Mouse (Mus musculus) embryo, embryonic 10.5 days (tissue): ENCODE results near the gene Irf2bpl.

Experiments used
- DNase-seq: peaks from one replicate; pipeline ENCODE4 v3.0.0-alpha.2; 2015; ENCODE audit warnings: low spot score

The Irf2bpl gene

DNA sequence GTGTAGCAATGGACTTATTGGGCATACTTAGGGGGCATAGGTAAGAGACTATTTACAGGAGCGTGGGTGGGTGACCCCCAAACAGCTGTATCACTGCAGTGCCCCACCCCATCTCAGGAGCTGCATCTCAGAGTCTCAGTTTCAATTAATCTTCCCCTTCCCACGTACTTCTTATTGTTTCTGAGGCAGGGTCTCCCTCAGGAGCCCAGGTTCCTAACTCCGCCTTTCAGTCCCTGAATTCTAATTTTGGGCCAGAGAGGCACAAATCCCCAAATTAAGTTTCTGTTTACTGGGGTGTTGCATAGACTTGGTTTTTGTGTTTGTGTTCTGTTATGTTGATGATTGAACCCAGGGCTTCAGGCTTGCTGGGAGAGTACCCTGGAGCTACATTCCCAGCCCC is 13.8 kb upstream of the Irf2bpl start:
- no peak for DNase-seq

DNA sequence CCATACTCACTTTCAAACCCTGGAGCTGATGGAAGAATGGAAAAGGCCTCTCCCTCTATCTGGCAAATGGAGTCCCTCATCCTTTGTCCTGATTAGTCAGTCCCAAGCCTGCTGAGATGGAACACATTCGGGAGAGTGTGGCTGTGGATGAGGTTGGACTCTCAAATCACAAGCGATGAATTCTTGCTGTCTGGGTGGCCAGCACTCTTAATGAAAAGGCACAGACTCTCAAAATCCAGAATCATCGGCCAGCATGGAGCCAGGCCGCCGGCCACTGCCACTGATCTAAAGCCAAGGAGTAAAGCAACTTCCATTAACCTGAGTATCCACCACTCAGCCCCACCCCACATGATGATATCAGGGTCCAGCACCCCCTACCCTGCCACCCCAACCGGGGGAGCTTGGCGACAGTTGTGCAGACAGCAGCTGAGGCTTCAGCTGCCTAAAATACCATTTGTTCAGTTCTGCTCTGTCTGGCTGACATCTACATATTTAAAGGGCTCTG is 13.2 kb upstream of the Irf2bpl start:
- DNase-seq = no peak

DNA sequence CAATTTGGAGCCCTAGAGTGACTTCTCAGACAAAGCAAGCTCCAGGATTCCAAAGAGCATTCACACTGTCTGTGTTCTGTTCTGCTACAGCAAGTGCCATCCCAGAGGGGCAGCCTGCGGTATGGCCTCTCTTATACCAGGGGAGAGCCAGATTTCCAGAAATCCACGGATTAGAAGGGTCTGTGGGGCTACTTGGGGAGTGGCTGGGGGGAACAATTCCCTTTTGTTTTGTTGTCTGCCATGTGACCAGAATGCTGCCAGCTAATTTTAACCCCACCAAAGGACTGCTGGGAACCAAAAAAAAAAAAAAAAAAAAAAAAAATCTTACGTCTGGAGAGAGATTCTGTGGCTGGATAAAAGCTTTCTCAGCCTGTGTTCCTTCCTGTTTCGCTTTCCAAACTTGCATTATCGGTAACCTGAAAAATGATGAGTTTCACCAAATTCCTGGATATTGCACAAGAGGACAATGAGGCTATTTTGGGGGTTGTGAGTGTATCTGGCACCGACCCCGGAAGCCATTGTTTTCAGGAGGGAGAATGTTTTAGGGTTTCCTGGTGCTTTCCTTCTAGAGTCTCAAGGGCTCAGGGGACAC is 12.4 kb upstream of the Irf2bpl start:
- DNase-seq = no peak

DNA sequence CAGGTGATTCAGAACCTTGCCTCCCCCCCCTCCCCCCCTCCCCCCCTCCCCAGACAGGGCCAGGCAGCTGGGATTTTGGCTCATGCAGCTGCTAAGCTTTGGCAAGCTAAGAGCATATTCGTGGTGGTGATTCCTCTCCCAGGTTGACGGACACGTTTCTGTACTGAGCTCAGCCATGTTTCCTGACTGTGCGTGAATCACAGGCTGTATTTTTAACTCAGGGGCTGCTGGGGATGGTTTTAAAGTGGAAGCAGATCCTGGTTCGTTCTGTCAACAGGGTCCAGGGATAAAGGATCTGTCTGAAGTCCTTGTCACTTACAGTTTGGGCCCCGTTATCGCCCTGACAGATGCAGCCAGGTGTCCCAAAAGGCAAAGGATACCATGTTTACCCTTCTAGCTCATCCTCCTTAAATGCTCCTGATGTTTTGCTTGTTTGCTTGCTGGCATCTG is 11.9 kb upstream of the Irf2bpl start:
- no peak for DNase-seq

DNA sequence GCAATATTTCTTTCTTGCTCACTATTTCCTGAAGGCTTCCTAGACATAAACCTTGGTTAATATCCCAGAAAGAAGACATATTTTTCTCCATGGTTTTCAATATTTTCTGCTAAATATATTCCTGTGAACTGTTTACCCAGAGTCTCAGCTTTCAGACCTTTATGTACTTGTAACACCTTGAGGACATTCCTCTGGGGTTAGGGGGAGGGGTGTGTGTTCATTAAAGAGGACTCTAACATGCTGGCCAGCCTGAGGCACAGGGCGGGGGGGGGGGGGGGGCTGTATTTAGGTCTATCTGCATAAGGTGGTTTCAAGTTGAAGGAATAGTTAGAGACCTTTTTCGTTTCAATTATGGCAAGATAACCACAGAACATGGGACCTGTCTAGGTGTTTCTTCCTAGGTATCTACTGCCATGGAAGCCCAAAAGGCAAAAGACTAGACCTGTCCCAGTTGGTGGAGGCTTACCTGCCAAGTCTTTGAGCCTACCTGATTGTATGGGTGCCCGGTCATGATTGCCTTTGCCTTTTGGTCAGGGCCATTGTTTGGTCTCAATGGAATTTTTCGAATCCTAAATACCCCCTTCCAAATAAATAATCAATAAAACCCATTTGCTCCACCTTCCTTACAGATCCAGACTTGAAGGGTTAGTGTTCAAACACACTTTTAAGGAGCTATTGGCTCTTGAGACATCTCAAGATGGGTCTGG is 11.3 kb upstream of the Irf2bpl start:
- DNase-seq = no peak

DNA sequence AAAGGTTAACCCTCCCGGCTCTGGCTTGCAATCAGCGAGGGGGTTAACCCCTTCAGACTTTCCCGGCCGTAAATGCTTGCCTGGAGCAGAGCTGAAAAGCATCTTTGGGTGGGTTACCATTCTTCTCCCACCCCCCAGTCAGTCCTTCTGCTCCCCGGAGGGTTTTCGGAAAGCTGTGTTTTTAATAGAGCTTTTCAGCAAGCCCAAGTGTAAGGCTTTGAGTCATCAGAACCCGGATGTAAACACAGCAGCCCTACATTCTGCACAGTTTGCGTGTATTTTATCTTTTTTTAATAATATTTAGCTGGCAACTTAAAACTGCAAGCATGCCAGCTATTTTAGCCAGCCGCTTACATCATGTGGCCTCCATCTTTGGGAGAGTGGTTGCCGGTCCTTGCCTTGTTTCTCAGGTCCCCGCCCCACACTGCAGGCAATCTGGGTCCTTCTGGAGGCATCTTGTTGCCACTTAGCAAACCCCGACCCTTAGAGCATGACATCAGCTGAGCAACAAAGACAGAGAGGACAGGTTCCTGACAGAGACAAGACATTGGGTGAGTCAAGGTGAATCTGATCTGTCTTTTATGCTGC is 10.3 kb upstream of the Irf2bpl start:
- DNase-seq = peak; percentile 76

DNA sequence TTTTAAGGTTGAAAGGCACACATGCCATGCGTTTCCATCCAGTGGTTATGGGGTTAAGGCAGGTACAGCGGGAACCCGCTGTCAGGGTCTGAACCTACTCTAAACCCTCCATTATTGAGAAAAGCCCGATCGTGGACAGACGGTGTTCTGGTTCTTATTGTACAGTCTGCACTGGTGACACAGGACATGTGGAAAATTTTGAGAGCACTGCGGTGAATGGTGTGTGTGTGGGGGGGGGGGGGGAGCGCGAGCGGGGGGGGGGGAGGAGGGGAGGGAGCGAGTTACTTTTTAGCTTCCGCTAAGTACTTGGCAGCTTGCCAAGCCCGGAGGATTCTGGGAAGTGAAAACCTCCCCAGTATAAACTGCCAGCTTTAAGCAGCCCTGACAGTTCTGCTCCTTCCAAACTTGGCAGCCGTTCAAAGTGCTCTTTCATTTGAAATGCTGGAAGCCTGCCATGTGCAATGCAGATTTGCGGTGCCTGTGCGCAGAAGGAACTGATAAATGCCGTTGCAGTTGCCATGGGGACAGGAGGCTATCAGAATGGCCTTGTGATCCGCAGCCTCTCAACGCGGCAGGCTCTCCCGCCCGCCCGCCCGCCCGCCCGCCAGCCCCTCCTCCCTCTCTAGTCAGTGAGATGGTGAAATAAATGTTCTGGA is 9.7 kb upstream of the Irf2bpl start:
- peak; percentile 94 for DNase-seq

DNA sequence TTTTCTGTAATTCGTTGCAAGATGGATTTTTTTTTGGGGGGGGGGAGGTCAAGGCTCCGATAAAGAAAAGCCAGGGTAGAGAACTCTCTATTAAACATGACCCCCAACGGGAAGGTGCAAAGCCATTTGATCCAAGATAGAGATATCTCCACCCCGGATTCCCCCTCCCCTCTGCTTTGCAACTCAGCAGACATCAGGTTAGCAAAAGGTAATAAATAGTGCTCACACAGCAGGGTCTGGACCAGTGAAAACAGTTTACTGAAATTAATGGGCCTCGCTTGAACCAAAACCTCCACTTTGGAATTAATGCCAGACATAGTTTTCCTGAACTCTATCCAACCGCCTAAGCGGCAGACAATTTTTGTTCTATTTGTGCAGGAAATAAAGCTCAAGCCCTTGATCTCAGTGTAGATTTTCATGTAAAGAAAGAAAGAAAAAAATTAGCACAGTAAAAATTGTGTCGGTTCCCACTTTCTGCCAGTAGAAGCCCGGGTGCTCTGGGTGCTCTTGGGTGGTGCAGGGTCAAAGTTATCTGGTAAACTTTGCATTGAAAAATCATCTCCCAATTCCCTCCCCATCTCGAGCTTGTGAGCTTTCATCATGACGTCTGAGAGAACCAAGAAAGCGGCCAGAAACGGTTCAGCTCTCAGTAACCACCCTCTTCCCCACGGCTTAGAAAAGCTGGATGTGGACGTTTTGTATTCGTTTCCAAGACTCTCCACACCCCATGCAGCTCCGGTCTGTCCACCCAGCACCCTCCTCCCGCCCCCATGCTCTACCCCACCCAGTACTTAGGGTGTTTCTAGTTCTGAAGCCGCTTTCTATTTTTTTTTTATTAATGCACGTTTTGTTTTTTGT is 9.0 kb upstream of the Irf2bpl start:
- DNase-seq = peak; percentile 58

DNA sequence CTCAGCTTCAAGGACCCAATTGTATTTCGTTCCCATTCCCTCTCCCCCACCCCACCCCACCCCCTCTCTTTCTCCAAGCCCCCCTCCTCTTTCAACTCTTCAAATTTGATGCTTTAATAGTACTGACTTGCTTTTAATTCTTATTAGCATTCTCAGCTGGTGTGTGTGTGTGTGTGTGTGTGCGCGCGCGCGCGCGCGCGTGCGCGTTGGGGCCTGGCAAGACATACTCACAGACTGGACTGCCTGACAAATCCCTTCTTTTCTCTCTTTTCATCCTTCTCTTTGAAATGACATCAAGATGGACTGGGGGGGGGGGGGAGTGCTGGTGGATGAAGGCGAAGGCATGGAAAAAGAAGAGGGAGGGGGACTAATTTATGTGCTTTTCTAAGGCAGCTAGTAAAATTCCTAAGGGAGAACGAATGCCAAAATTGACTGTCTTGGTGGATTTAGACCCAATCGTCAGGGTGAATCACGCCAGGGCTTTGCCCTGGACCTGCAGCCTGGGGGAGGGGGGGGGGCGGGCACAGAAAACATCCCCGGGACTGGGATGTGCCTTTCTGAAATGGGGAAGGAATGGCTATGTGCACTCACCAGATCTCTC is 8.2 kb upstream of the Irf2bpl start:
- DNase-seq = no peak

DNA sequence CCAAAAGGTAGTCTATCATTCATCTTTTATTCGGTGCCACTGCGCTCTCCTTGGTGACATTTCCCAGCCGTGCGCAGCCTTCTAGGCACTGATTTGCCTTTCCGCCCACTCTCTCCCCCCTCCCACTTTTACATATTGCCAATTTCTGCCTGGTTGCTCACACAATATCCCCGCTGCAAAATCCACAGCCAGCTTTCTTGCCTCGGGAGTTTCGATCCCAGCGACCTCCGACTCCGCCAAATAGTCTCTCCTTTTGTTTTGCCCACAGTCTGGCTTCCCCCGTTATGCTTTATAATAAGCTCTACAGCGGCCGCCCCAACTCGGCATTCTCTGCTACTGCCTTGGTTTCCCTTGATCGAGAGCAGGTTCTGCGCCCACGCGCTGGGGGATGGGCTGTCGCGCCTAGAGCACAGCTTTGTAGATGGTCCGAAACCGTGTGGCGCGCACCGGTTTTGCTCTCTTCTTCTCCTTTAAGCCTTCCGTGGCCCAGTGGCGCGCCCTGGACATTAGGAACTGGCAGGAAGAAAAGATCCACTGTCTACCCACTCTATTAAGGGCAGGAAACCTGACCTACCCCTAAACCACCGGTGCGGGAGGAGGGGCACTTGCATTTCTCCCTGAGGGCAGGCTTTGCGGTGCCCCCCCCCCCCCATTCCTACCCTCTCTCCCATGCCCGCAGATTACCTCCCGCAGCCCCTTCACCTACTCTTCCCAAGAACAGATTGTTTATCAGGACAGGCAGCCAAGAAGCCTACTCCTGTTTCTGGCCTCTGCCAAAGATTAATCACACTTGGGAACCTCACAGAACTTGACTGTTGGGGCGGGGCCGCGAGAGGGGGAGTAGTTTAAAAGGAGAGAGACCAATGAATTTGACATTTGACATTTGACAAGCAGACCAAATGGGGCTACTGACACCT is 7.4 kb upstream of the Irf2bpl start:
- DNase-seq = peak; percentile 88

DNA sequence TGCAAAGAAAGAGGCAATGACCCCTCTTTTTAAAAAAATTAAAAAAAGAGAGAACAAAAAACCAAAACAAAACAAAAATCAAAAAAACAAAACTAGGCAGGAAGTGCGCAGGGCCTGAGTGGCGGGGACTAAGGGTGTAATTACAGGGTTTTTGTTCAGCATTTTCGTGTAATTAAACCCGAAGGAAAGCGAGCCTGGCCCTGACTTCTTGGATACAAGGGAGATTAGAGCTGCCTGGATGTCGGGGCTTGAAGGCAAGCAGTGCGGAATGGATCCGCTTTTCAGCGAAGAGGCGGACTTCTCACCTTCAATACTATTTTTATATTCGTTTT is 6.8 kb upstream of the Irf2bpl start:
- peak; percentile 53 for DNase-seq

DNA sequence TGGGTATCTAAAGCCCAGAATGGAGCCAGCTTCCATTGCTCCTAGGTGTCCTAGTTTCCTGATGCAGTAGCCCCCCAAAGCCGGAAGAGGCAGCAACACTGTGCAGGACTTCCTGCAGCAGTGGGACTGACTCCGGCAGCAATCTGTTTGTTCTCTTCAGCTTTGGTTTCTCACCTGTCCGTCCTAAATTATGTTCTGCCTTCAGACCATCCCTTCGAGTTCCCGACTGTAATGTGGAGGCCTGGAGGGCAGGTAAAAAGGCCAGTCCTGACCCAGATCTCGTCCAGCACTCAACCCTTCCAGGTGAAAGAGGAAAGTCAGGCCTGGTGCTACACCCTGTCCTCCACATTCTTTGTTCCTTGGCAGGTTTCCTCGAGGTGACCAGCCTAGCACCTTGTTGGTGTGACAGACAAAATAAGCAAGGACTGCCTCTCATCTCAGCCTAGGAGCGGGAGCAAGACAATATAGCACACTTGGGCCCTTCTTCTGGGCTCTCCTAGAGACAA is 6.3 kb upstream of the Irf2bpl start:
- no peak for DNase-seq

DNA sequence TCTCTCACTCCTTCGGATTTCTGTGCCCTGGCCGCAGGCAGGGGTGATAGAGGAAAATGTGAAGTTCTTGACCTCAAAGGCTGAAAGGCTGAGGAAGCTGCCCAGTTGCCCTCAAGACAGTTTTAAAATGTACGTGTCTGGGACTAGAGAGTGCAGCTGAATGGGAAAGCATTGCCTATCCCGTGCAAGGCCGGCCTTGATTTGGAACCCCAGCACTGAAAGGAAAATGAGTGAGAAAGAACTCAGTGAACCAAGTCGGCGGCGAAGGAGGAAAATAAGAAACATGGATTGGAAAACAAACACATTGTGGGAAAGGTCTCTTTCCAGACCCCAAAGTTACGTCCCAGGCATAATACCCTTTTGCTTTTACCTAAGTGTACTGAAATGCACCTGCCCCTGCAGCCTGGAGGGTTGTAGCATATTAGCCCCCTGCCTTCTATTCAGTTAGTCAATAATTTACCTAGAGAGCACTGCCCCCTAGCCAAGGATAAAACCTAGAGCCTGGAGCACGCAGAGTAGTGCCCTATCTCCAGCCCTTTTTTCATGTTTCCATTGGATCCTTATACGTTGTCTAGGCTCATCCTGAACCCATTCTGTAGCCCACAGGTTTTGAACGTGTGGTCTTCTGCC is 5.6 kb upstream of the Irf2bpl start:
- DNase-seq = no peak

DNA sequence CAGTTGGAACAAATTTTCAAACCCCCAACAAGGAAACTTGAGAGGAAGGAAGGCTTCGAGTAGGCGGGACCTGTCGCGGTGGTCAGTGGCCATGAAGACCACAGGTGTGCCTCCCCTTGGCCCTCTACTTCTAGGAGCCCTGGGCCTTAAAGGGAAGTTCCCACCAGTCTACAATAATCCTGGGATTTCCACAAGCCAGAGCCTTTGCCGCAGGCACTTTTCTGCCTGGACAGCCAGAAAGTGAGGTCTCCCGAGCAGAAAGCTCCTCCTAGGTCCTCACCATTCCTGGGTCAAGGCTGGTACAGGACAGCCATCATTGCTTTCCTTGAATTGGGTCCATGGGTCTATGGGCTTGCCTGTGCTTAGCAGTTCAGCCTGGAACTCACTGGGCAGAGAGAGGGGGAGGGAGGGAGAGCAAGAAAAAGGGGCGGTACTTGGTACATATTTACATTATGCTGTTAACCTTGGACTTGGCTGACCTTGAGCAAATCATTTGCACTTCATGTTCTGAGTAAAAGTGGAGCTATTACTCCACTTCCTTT is 4.6 kb upstream of the Irf2bpl start:
- no peak for DNase-seq

DNA sequence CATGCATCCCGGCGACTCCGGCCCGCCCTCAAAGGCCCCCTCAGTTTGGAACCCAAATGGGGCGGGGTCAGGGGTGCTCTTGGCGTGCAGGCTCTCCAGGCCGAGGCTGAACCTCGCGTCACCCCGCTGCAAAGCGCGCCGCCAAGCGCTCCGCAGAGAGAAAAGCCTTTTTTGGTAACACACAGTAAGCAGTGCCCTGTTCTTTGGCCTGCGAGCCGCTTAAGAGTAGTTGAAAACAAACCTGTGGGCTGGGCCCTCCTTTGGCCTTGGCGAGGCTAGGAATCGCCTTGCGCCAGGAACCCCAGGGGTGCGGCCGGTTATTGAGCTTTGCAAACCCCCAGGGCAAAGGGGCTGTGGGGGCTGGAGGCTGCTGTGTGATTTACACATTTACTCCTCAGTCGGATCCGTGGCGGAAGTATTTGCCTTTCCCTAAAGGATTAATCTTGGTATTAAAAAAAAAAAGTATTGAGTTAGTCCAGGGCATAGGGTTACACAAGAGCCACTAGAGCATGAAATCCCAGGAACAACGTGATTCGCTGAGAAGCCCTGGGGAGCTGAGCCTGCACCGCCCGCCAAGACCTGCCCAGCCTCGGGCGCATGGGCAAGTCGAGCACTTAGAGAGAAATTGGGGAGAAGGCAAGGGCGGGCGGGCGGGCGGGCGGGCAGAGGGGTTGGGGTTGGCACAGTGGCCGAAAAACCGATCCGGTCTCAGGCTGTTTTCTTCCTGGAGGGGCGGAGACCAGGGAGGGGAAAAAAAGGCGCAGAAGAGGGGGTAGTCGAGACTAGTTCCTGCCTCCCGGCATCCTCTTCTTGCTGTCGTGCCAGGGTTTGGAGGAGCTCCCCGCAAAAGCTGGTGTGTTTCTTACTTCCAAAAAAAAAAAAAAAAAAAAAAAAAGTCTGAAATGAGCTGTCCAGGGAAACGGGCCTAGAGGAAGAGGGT is 3.8 kb upstream of the Irf2bpl start:
- peak; percentile 84 for DNase-seq

DNA sequence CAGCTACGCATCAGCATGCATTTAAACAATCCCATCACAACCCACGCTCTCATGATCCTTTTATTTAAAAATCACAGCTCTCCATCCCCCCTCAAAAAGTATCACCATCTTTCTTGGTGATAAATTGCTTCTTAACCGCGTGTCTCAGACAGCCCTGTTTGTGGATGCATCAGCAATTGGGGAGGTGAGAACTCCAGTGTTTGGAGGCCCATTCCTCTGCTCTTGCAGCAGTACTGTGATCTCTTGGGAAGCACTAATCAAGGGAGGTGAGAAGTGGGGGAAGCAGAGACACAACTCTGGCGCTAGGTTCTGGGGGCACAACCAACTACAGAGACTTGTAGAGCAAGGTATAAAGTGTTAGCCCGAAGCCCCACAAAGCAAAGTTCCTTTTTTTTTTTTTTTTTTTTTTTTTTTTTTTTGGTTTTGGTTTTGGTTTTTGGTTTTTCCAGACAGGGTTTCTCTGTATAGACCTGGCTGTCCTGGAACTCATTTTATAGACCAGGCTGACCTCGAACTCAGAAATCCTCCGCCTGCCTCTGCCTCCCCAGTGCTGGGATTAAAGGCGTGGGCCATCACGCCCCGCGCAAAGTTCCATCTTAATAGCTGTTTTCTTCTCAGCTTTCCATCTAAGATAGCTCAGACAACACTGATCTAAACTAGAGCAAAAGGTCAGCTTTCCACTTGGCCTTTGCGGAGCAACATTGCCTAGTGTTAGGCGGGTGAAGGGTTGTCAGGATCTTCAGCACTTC is 3.0 kb upstream of the Irf2bpl start:
- no peak for DNase-seq

DNA sequence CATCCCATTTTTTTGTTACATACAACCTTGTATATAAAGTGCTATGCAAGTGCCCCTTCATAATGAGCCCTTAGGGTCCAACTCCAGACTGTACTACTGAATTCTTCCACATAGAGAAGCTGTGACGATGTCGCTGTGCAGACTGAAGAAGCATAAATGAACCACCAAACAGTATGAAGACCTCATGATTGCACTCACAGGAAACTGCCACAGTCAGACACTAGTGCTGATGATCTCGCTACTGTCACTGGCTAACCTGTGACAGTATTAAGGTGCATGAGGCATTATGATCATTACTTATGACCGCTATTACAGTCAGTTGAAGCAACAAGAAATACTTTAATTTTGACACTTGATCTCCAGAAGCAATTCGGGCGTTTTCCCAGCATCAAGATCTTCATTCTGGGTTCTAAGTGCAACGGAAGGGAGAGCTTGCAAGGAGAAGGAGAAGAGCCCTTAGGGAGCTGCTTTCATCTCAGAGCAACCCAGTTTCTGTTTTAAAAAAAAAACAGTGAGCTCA is 1.9 kb upstream of the Irf2bpl start:
- DNase-seq = no peak
